Mouse (Mus musculus) hindbrain, embryonic 15.5 days (tissue): Measurements from ENCODE around the gene Gm11020. TPM values are rescaled to one million over a fixed set of nuclear protein-coding genes. Genes with fewer than 3 reads are reported as not detected.
A peak's percentile ranks its signal among the peaks of the same experiment; 100 is the strongest.
"Not testable (repeated sequence)": the region's sequence is repeated elsewhere in the genome, so short reads cannot be mapped to it uniquely, and the experiment has no call there.

Experiments
- ATAC-seq: fragments of 200-750 bp; cut with Nextera tagmentation; 2 replicates; pipeline ENCODE4 v1.8.0; 2017; ENCODE audit warnings: low read depth, moderate number of reproducible peaks, moderate TSS enrichment; ENCODE audit not compliant: low FRiP score
- H3K27ac ChIP-seq: fragments of 300-500 bp; sonication (generic); replicated peaks from 2 replicates; pipeline ENCODE4 v1.5.1; 2015; ENCODE audit warnings: mild to moderate bottlenecking, inconsistent platforms
- H3K27me3 ChIP-seq: fragments of 300-500 bp; sonication (generic); 2 replicates; pipeline ENCODE4 v1.6.1; 2015; ENCODE audit warnings: control low read depth, inconsistent platforms
- H3K36me3 ChIP-seq: fragments of 300-500 bp; sonication (generic); 2 replicates; pipeline ENCODE4 v1.6.1; 2015; ENCODE audit warnings: control low read depth, inconsistent platforms
- H3K4me1 ChIP-seq: fragments of 300-500 bp; sonication (generic); replicated peaks from 2 replicates; pipeline ENCODE4 v1.6.1; 2015; ENCODE audit warnings: control low read depth, inconsistent platforms
- H3K4me2 ChIP-seq: fragments of 300-500 bp; sonication (generic); 2 replicates; pipeline ENCODE4 v1.6.1; 2015; ENCODE audit warnings: moderate library complexity, mild to moderate bottlenecking, inconsistent platforms
- H3K4me3 ChIP-seq: fragments of 300-500 bp; sonication (generic); 2 replicates; pipeline ENCODE4 v1.5.1; 2015; ENCODE audit warnings: mild to moderate bottlenecking, inconsistent platforms
- H3K9ac ChIP-seq: fragments of 300-500 bp; sonication (generic); 2 replicates; pipeline ENCODE4 v1.6.1; 2015; ENCODE audit warnings: inconsistent platforms
- H3K9me3 ChIP-seq: fragments of 300-500 bp; sonication (generic); 2 replicates; pipeline ENCODE4 v1.6.1; 2016; ENCODE audit warnings: control low read depth, inconsistent platforms
- WGBS: fragments of 180-500 bp; shearing (Covaris S2); methylation state at CpG from one replicate; pipeline ENCODE4 v1.1.7; 2015; 5-methylcytosine and 5-hydroxymethylcytosine counted together
- polyA plus RNA-seq: library from polyadenylated mRNA; unstranded; fragments of >200 nt; fragmentation: Nextera tagmentation; extraction: Ambion mirVana; gene quantifications from 2 replicates; pipeline ENCODE4 v1.2.1, GENCODE M21; 2015

Gm11020 gene
- polyA plus RNA-seq = not detected in 2 replicates

DNA sequence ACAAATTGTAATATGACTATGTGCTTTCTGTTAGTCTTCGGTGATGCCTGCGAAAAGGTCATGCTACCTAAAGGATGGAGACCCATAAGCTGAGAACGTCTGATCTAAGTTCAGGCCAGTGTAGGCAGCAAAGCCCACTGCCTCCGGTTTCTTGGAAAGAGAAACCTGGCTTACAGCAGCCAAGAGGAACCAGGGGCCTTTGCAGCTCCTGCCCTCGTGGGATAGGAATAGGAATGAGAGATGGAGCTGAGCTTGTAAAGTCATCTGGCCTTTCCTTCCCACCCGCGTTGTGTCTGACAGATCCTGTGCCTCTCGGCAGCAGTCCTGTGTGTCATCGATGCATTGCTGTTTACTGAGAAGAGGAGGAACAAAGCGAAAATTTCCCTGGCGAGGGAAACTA is at the start of gene Gm11020:
Gene Gm11020, plus strand, starts transcription at position 301 of the 400 bp plus-strand sequence.
- not testable (repeated sequence) for H3K4me1 ChIP-seq, H3K27me3 ChIP-seq, H3K4me2 ChIP-seq, H3K4me3 ChIP-seq, H3K27ac ChIP-seq, H3K9ac ChIP-seq, ATAC-seq, H3K9me3 ChIP-seq, H3K36me3 ChIP-seq
- 86% methylated on average over 9 of the region's 11 CpGs for WGBS

DNA sequence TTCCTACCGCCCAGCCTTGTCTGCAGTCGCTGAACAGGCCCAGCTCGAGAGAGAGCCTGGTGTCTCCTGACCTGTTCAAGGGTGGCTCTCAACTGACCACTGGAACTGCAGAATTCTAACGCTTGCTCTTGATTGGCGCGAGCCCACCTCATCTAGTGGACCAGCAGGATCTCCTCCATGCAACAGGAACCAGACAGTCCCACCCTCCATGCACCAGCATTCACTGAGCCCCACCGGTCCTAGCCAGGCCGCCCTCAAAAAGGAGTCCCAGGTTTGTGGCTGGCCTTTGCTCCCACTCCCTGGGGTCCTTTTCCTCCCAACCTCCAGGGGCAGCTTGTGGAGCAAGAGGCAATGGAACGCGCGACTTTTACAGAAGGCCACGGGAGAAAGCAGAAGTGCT is 28.3 kb upstream of the Gm11020 start, which contains the start of gene Cmtm2a:
Gene Cmtm2a, minus strand, starts transcription at position 101 of the 400 bp plus-strand sequence.
- not testable (repeated sequence) for H3K4me2 ChIP-seq, H3K36me3 ChIP-seq, H3K4me3 ChIP-seq, H3K9ac ChIP-seq, ATAC-seq, H3K9me3 ChIP-seq, H3K4me1 ChIP-seq, H3K27me3 ChIP-seq, H3K27ac ChIP-seq
- WGBS = 89% methylated on average over 12 of the region's 12 CpGs

DNA sequence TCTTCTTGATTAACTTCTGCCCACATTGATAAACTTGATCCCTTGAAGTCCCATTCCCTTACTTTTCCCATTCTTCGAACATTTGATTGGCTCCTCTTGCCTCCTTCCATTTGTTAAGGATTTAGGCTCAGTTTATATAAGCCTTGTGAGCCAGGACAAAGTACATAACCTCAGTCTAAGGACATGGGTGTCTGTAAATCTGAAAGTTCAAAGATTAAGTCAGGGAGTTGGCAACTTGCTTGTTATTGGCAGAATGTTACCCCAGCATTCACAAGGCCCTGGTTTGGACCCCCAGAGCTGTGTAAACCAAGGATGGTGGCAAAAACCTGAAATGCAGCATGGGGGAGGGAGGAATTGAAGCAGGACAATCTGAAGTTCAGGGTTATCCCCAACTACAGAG is 27.0 kb upstream of the Gm11020 start:
- H3K4me3 ChIP-seq = no peak overlapping the region
- WGBS = 90% methylated on average over 1 of the region's 1 CpGs

DNA sequence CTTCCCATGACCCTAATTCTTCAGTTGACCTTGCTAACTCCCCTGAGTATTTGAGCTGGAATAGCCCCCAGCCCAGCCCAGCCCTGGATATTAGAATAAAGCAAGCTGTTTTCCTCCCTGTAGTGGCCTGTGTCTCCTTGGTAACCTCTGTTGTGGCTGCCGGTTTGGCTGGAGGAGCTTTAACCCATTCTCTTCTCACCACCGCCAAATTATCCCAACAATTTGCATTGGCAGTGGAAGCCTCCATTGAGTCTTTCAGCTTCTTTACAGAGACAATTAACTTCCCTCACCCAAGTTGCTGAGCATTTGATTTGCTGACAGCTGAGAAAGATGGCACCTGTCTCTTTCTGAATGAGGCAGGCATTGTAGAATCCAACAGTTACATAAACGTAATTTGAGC is 19.8 kb upstream of the Gm11020 start:
- not testable (repeated sequence) for H3K27me3 ChIP-seq, H3K27ac ChIP-seq, H3K9ac ChIP-seq, H3K36me3 ChIP-seq, H3K9me3 ChIP-seq, H3K4me2 ChIP-seq, H3K4me1 ChIP-seq, H3K4me3 ChIP-seq
- WGBS = 2% methylated on average over 3 of the region's 3 CpGs
- peak; percentile 73; the same call in 1 of the 2 replicates for ATAC-seq

More for the DNA sequence above, 27.0 kb upstream of the Gm11020 start:
- Histone ChIP-seq H3K27ac (no peak overlapping the region), H3K4me2 (no peak overlapping the region), H3K36me3 (no peaks in the 10 kb centered on the region), H3K27me3 (no peaks in the 10 kb centered on the region), H3K4me1 (no peaks in the 10 kb centered on the region), H3K9ac (no peak overlapping the region), H3K9me3 (no peaks in the 10 kb centered on the region)
- ATAC-seq = no peak

DNA sequence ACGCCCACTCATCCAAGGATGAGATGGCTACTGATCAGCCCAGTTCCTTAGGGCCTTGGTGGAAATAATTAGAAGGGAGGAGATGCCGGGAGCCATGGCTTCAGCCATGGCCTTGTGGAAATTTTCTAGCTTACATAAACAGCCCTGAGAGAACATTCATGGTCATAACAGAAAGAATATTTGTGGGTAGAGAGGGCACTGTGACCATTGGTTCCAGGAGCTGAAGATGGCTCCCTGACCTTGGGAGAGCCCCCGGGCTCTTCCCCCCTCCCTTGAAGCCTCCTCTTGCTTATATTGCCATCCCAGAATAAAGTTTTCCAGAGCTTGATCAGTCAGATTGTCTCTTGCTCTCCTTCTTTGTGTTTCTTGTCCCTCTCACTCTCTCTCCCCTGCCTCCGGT is 18.8 kb upstream of the Gm11020 start:
- not testable (repeated sequence) for H3K27ac ChIP-seq, H3K27me3 ChIP-seq, H3K36me3 ChIP-seq, ATAC-seq, H3K9ac ChIP-seq, H3K4me1 ChIP-seq, H3K4me2 ChIP-seq, H3K9me3 ChIP-seq, H3K4me3 ChIP-seq
- 85% methylated on average over 4 of the region's 4 CpGs for WGBS

DNA sequence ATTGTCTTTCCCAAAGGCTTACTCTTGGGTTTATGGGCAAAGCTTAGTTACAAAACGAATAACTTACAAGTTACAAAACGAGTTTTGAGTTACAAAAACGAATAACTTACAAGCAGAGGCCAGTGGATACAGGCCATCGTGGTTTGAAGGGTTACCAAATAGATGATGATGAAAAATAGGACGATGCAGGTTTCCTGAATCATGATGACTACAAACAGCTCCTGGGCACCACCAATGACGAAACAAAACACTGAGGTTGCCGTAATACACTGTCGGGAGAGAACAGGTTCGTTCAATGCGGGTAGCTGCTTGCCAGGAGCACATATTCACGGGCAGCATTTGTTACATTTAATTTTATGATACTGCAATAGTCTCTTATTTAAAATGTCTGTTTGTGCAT is 16.4 kb upstream of the Gm11020 start:
- WGBS = 91% methylated on average over 11 of the region's 11 CpGs

DNA sequence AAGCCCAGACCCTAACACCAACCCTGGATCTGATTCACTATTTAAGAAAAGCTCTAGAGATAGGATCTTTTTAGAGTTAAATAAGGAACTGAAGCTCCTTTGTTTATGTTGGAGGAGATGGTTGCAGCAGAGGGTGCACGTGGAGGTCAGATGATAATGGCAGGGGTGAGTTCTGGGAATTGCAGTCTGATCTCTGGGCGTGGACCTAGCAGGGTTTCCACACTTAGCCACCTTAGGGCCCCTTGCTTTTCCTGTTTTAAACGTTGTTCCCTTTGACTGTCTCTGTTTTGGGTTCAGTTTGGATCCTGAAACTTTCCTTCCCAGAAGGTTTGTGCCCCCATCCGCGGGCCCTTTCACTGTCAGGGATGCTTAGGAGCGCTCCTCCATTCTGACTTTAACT is 13.0 kb upstream of the Gm11020 start:
- not testable (repeated sequence) for H3K9ac ChIP-seq, ATAC-seq, H3K27me3 ChIP-seq, H3K4me3 ChIP-seq, H3K4me2 ChIP-seq, H3K27ac ChIP-seq, H3K9me3 ChIP-seq, H3K4me1 ChIP-seq, H3K36me3 ChIP-seq
- WGBS = 64% methylated on average over 6 of the region's 6 CpGs

More for the DNA sequence above, 16.4 kb upstream of the Gm11020 start:
- Histone ChIP-seq H3K27ac (no peak overlapping the region), H3K9ac (no peak overlapping the region), H3K36me3 (no peaks in the 10 kb centered on the region), H3K27me3 (no peaks in the 10 kb centered on the region), H3K4me3 (no peak overlapping the region), H3K4me2 (no peak overlapping the region), H3K9me3 (no peaks in the 10 kb centered on the region), H3K4me1 (peaks cover 7% of the 10 kb centered on the region; the same call in 1 of the 2 replicates)
- no peak for ATAC-seq

DNA sequence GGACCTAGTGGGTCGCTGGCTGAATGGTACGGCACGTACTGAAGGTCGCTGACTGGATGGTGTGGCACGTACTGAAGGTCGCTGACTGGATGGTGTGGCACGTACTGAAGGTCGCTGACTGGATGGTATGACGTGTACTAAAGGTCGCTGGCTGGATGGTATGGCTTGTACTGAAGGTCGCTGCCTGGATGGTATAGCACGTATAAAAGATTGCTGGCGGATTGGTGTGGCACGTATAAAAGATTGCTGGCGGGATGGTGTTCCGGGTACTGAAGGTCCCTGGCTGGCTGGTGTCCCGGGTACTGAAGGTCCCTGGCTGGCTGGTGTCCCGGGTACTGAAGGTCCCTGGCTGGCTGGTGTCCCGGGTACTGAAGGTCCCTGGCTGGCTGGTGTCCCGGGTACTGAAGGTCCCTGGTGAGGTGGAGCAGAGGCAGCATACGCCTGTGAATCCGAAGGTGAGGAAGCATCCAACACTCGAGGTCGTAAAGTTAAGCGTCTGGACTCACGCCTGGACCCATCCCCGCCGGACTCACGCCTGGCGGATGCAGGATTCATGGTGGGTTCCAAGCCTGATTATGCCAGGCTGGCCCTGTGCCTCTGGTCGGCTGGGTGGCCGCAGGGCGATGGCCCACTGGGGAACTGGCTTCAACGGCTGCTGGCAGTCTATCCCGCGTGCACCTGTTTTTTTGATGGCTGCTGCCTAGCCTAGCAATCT is 11.8 kb upstream of the Gm11020 start, which contains the start of the genes Gm45711 and Cmtm1:
Gene Gm45711, minus strand, starts transcription at position 641 of the 715 bp plus-strand sequence.
Gene Cmtm1, minus strand, starts transcription at position 705 of the 715 bp plus-strand sequence.
- peak; percentile 38; the same call in 1 of the 2 replicates for ATAC-seq
- WGBS = 84% methylated on average over 36 of the region's 36 CpGs
- not testable (repeated sequence) for H3K4me3 ChIP-seq

DNA sequence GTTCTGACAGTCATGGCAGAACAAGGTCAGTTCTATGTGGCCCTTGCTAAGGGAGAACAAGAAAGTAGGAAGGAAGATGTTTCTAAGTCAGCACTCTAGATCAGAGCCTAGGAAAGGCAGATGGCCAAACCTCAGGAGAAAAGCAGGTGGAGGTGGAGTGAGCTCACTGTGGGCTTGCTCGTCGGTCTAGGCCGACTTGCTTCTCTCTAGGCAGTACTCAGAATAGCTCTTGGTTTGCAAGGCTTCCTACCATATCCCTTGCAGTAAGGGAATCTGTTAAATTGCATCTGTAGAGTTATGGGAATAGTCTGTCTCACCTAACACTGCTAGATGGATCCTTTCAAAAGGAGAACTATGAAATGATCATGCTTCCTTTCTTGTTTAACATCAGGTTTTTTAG is 9.3 kb upstream of the Gm11020 start:
- ATAC-seq, H3K27ac ChIP-seq, H3K4me3 ChIP-seq, H3K9ac ChIP-seq, H3K4me1 ChIP-seq, H3K36me3 ChIP-seq, H3K27me3 ChIP-seq, H3K9me3 ChIP-seq, H3K4me2 ChIP-seq: not testable (repeated sequence)
- WGBS = 77% methylated on average over 3 of the region's 3 CpGs

More for the DNA sequence above, 11.8 kb upstream of the Gm11020 start, which contains the start of the genes Gm45711 and Cmtm1:
- H3K9me3 ChIP-seq, H3K36me3 ChIP-seq, H3K27ac ChIP-seq, H3K4me2 ChIP-seq, H3K27me3 ChIP-seq, H3K4me1 ChIP-seq, H3K9ac ChIP-seq: not testable (repeated sequence)

DNA sequence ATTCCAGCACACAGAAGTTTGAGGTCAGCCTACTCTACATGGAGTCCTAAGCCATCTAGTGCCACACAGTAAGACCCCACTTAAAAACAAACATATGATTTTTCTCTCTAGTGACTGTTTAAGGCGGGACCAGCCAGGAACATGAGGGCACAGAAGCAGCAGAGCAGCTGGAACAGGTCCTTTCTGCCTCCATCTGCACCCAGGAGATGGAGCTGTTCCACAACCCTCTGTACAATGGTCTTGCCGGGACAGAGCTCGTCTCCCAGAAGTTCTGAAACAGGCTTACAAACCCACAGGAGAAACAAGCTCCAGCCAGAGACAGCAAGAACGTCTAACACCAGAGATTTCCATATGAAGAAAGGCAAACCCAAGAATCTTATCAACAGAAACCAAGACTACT is 8.1 kb upstream of the Gm11020 start:
- H3K4me3 ChIP-seq = no peak overlapping the region
- no peaks in the 10 kb centered on the region for H3K27me3 ChIP-seq
- no peaks in the 10 kb centered on the region for H3K9me3 ChIP-seq
- no peak overlapping the region for H3K9ac ChIP-seq
- ATAC-seq = no peak
- no peaks in the 10 kb centered on the region for H3K4me1 ChIP-seq
- H3K4me2 ChIP-seq = no peak overlapping the region
- 70% methylated on average over 4 of the region's 4 CpGs for WGBS
- no peaks in the 10 kb centered on the region for H3K36me3 ChIP-seq
- H3K27ac ChIP-seq = no peak overlapping the region

DNA sequence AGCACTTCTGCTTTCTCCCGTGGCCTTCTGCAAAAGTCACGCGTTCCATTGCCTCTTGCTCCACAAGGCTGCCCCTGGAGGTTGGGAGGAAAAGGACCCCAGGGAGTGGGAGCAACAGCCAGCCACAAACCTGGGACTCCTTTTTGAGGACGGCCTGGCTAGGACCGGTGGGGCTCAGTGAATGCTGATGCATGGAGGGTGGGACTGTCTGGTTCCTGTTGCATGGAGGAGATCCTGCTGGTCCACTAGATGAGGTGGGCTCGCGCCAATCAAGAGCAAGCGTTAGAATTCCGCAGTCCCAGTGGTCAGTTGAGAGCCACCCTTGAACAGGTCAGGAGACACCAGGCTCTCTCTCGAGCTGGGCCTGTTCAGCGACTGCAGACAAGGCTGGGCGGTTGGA is 563 bp downstream of the Gm11020 start, which contains the start of gene Cmtm2b:
Gene Cmtm2b, plus strand, starts transcription at position 301 of the 400 bp plus-strand sequence.
- not testable (repeated sequence) for H3K27me3 ChIP-seq, ATAC-seq, H3K4me1 ChIP-seq, H3K9ac ChIP-seq, H3K4me3 ChIP-seq, H3K36me3 ChIP-seq, H3K4me2 ChIP-seq, H3K9me3 ChIP-seq, H3K27ac ChIP-seq
- WGBS = 91% methylated on average over 12 of the region's 12 CpGs

DNA sequence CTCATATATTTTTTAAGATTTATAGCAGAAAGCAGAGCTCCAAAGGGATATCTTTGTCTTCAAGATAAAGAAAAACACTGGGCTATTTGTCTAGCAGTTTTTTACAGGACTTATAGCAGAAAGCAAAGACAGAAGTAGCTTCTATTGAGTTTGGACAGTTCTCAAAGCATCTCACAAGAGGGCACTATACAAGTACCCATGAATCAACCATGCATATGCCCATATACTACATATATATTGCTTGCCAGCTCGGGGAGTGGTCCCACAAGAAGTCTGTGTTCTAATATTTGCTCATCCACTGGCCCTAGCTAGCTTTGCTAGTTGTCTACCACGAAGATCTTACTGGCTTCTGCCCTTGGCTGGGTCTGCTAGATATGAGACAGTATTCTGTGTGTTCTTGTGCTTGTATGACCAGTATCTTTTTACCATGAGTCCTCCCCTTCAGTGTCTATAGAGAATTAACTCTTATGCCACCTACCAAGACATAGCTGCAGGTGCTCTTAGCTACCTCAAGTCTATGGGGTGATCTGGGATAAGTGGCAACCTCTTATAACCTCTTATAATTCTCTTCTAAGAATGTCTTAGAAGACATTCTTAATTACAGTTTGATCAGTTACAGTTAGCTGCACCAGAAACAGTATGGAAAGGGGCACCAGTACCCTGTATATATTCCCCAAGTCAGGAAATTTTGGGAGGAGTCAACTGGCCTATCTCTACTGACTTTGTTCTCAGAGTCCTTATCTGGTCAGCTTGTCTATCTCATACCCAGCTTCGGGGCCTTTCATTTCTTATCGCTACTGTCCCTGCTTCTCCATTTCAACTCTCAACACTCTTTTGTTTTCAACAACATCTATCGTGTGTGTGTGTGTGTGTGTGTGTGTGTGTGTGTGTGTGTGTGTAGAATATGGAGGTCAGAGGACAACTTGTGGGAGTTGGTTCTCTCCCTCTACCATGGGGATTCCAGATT is 11.6 kb downstream of the Gm11020 start:
- 84% methylated on average over 5 of the region's 5 CpGs for WGBS
- no peak overlapping the region for H3K4me3 ChIP-seq

More for the DNA sequence above, 11.6 kb downstream of the Gm11020 start:
- H3K9ac ChIP-seq = no peak overlapping the region
- H3K4me1 ChIP-seq = no peaks in the 10 kb centered on the region
- no peak overlapping the region for H3K27ac ChIP-seq
- H3K36me3 ChIP-seq = no peaks in the 10 kb centered on the region
- no peaks in the 10 kb centered on the region for H3K27me3 ChIP-seq
- H3K9me3 ChIP-seq = no peaks in the 10 kb centered on the region
- no peak for ATAC-seq
- no peak overlapping the region for H3K4me2 ChIP-seq
